Mouse (Mus musculus): ENCODE measurements at regions not wholly inside any gene's neighbourhood (a gene's known extent, or its start where the extent isn't known, plus 50 kb on each side); places are given as distances from the start of the nearest gene placed in this dataset.

- no peak for TF ChIP-seq CTCF (IDR thresholded peaks at IDR 0.05; ENCODE audit: extremely low read depth, insufficient read depth, low read length)
- TF ChIP-seq POLR2A (IDR thresholded peaks at IDR 0.05; ENCODE audit: extremely low read depth, insufficient read depth, low read length): no peak
These were observed 189.5 kb upstream of the Rybp start for GRCm38 (mm10) chr6:100476550-100477366.

Data from cortical plate, adult 2 months (tissue).